Mouse (Mus musculus) neural tube, embryonic 12.5 days (tissue): ENCODE data around the gene Tub. TPM values are rescaled to one million over a fixed set of nuclear protein-coding genes. Genes with fewer than 3 reads are reported as not detected.

Experiments
- ATAC-seq: fragments of 200-750 bp; cut with Nextera tagmentation; 2 replicates; pipeline ENCODE4 v1.8.0; 2017; ENCODE audit warnings: low read depth, mild to moderate bottlenecking, moderate TSS enrichment, moderate library complexity; ENCODE audit not compliant: low FRiP score
- H3K27ac ChIP-seq: fragments of 300-500 bp; sonication (generic); 2 replicates; pipeline ENCODE4 v1.5.1; 2016
- H3K27me3 ChIP-seq: fragments of 300-500 bp; sonication (generic); replicated peaks from 2 replicates; pipeline ENCODE4 v1.6.1; 2016; ENCODE audit warnings: mild to moderate bottlenecking
- H3K36me3 ChIP-seq: fragments of 300-500 bp; sonication (generic); 2 replicates; pipeline ENCODE4 v1.6.1; 2016; ENCODE audit warnings: mild to moderate bottlenecking
- H3K4me1 ChIP-seq: fragments of 300-500 bp; sonication (generic); 2 replicates; pipeline ENCODE4 v1.6.1; 2016
- H3K4me2 ChIP-seq: fragments of 300-500 bp; sonication (generic); replicated peaks from 2 replicates; pipeline ENCODE4 v1.6.1; 2016; ENCODE audit warnings: mild to moderate bottlenecking
- H3K4me3 ChIP-seq: fragments of 300-500 bp; sonication (generic); 2 replicates; pipeline ENCODE4 v1.5.1; 2016
- H3K9ac ChIP-seq: fragments of 300-500 bp; sonication (generic); 2 replicates; pipeline ENCODE4 v1.6.1; 2016; ENCODE audit warnings: mild to moderate bottlenecking
- H3K9me3 ChIP-seq: fragments of 300-500 bp; sonication (generic); 2 replicates; pipeline ENCODE4 v1.6.1; 2016; ENCODE audit warnings: mild to moderate bottlenecking
- WGBS: fragments of 180-500 bp; shearing (Covaris S2); methylation state at CpG from one replicate; pipeline ENCODE4 v1.1.7; 2016; 5-methylcytosine and 5-hydroxymethylcytosine counted together
- polyA plus RNA-seq: library from polyadenylated mRNA; unstranded; fragments of >200 nt; fragmentation: Nextera tagmentation; extraction: Ambion mirVana; gene quantifications from 2 replicates; pipeline ENCODE4 v1.2.1, GENCODE M21; 2016

Tub gene
- polyA plus RNA-seq, 1 experiment from 2014 or later = 36.0 TPM

- no peaks in the 10 kb centered on the region for H3K9me3 ChIP-seq
- H3K4me3 ChIP-seq = no peak overlapping the region
- peaks cover 38% of the 10 kb centered on the region for H3K27me3 ChIP-seq
- no peak overlapping the region for H3K27ac ChIP-seq
- H3K9ac ChIP-seq = no peak overlapping the region
- H3K4me2 ChIP-seq = no peak overlapping the region
- no peak for ATAC-seq
- 0 out of 2 replicates have a peak, but pooled peaks cover 2% of the 10 kb centered on the region for H3K36me3 ChIP-seq
- H3K4me1 ChIP-seq = peaks cover 13% of the 10 kb centered on the region
Measured at GRCm38 (mm10) chr7:108948611-108949010, 1.5 kb upstream of the Tub start.

GRCm38 (mm10) chr7:108949301-108949700 is 837 bp upstream of the Tub start:
- no peak for ATAC-seq
- Histone ChIP-seq H3K9ac (no peak overlapping the region), H3K4me3 (no peak overlapping the region), H3K4me2 (no peak overlapping the region), H3K27ac (no peak overlapping the region), H3K9me3 (no peaks in the 10 kb centered on the region), H3K4me1 (peaks cover 13% of the 10 kb centered on the region), H3K36me3 (0 out of 2 replicates have a peak, but pooled peaks cover under 1% of the 10 kb centered on the region), H3K27me3 (peaks cover 38% of the 10 kb centered on the region)
- WGBS = 37% methylated on average over 2 of the region's 2 CpGs

- Histone ChIP-seq H3K27me3 (peaks cover 38% of the 10 kb centered on the region), H3K9me3 (no peaks in the 10 kb centered on the region), H3K4me3 (peak overlapping the region; percentile 56), H3K4me1 (peaks cover 13% of the 10 kb centered on the region), H3K9ac (peak overlapping the region; percentile 58), H3K27ac (no peak overlapping the region), H3K4me2 (peak overlapping the region; percentile 98), H3K36me3 (no peaks in the 10 kb centered on the region)
- ATAC-seq = peak; percentile 67
- under 1% methylated on average over 52 of the region's 52 CpGs for WGBS
Measured at GRCm38 (mm10) chr7:108950762-108951331, 709 bp downstream of the Tub start.

GRCm38 (mm10) chr7:108952801-108953200 is 2.7 kb downstream of the Tub start:
- ATAC-seq = no peak
- no peak overlapping the region for H3K4me3 ChIP-seq
- 81% methylated on average over 6 of the region's 6 CpGs for WGBS
- peaks cover 13% of the 10 kb centered on the region for H3K4me1 ChIP-seq
- no peak overlapping the region for H3K27ac ChIP-seq
- H3K36me3 ChIP-seq = no peaks in the 10 kb centered on the region
- no peaks in the 10 kb centered on the region for H3K9me3 ChIP-seq
- H3K9ac ChIP-seq = no peak overlapping the region
- peaks cover 38% of the 10 kb centered on the region for H3K27me3 ChIP-seq
- no peak overlapping the region for H3K4me2 ChIP-seq

GRCm38 (mm10) chr7:108954185-108954584 is 4.0 kb downstream of the Tub start:
- peaks cover 36% of the 10 kb centered on the region for H3K27me3 ChIP-seq
- no peak overlapping the region for H3K27ac ChIP-seq
- 56% methylated on average over 4 of the region's 4 CpGs for WGBS
- H3K36me3 ChIP-seq = no peaks in the 10 kb centered on the region
- H3K4me1 ChIP-seq = peaks cover 13% of the 10 kb centered on the region
- H3K4me3 ChIP-seq = no peak overlapping the region
- ATAC-seq = no peak
- H3K9me3 ChIP-seq = no peaks in the 10 kb centered on the region
- no peak overlapping the region for H3K9ac ChIP-seq
- H3K4me2 ChIP-seq = no peak overlapping the region

- Histone ChIP-seq H3K4me1 (no peaks in the 10 kb centered on the region), H3K27ac (no peak overlapping the region), H3K27me3 (peaks cover 4% of the 10 kb centered on the region; the same call in 1 of the 2 replicates), H3K4me3 (no peak overlapping the region), H3K4me2 (no peak overlapping the region), H3K9me3 (no peaks in the 10 kb centered on the region), H3K36me3 (no peaks in the 10 kb centered on the region), H3K9ac (no peak overlapping the region)
- 77% methylated on average over 2 of the region's 2 CpGs for WGBS
- no peak for ATAC-seq
Measured at GRCm38 (mm10) chr7:108957734-108958133, 7.6 kb downstream of the Tub start.

GRCm38 (mm10) chr7:108965968-108966367 is 15.8 kb downstream of the Tub start:
- H3K4me3 ChIP-seq = no peak overlapping the region
- no peaks in the 10 kb centered on the region for H3K9me3 ChIP-seq
- no peak overlapping the region for H3K9ac ChIP-seq
- H3K4me2 ChIP-seq = no peak overlapping the region
- no peaks in the 10 kb centered on the region for H3K36me3 ChIP-seq
- H3K27ac ChIP-seq = no peak overlapping the region
- 0 out of 2 replicates have a peak, but pooled peaks have one; percentile 14 for ATAC-seq
- WGBS = 51% methylated on average over 2 of the region's 2 CpGs
- H3K27me3 ChIP-seq = peaks cover 6% of the 10 kb centered on the region
- peaks cover 5% of the 10 kb centered on the region; the same call in 1 of the 2 replicates for H3K4me1 ChIP-seq

- peaks cover 6% of the 10 kb centered on the region for H3K4me1 ChIP-seq
- H3K27ac ChIP-seq = no peak overlapping the region
- H3K9ac ChIP-seq = no peak overlapping the region
- ATAC-seq = peak; percentile 61
- 34% methylated on average over 7 of the region's 7 CpGs for WGBS
- H3K36me3 ChIP-seq = no peaks in the 10 kb centered on the region
- no peak overlapping the region for H3K4me3 ChIP-seq
- no peaks in the 10 kb centered on the region for H3K9me3 ChIP-seq
- H3K4me2 ChIP-seq = no peak overlapping the region
- H3K27me3 ChIP-seq = peaks cover 11% of the 10 kb centered on the region
Measured at GRCm38 (mm10) chr7:108966742-108967362, 16.7 kb downstream of the Tub start.

GRCm38 (mm10) chr7:108968201-108968600 is 18.1 kb downstream of the Tub start:
- Histone ChIP-seq H3K27ac (no peak overlapping the region), H3K36me3 (no peaks in the 10 kb centered on the region), H3K27me3 (peaks cover 11% of the 10 kb centered on the region), H3K9ac (no peak overlapping the region), H3K4me2 (no peak overlapping the region), H3K4me1 (peaks cover 17% of the 10 kb centered on the region), H3K4me3 (no peak overlapping the region), H3K9me3 (no peaks in the 10 kb centered on the region)
- WGBS = 48% methylated on average over 6 of the region's 6 CpGs
- ATAC-seq = no peak

GRCm38 (mm10) chr7:108972273-108972672 is 22.1 kb downstream of the Tub start:
- no peak overlapping the region for H3K4me3 ChIP-seq
- WGBS = 29% methylated on average over 6 of the region's 6 CpGs
- no peak overlapping the region for H3K9ac ChIP-seq
- H3K36me3 ChIP-seq = no peaks in the 10 kb centered on the region
- no peaks in the 10 kb centered on the region for H3K9me3 ChIP-seq
- no peak overlapping the region for H3K27ac ChIP-seq
- H3K4me1 ChIP-seq = peaks cover 12% of the 10 kb centered on the region
- ATAC-seq = peak; percentile 87
- 0 out of 2 replicates have a peak overlapping the region, but pooled peaks have one; percentile 8 for H3K4me2 ChIP-seq
- peaks cover 11% of the 10 kb centered on the region for H3K27me3 ChIP-seq

GRCm38 (mm10) chr7:108985934-108986708 is 36.0 kb downstream of the Tub start:
- no peaks in the 10 kb centered on the region for H3K36me3 ChIP-seq
- 72% methylated on average over 3 of the region's 3 CpGs for WGBS
- no peak overlapping the region for H3K9ac ChIP-seq
- H3K4me1 ChIP-seq = no peaks in the 10 kb centered on the region
- H3K4me3 ChIP-seq = no peak overlapping the region
- H3K27ac ChIP-seq = no peak overlapping the region
- no peak for ATAC-seq
- no peak overlapping the region for H3K4me2 ChIP-seq
- no peaks in the 10 kb centered on the region for H3K9me3 ChIP-seq
- no peaks in the 10 kb centered on the region for H3K27me3 ChIP-seq

GRCm38 (mm10) chr7:108991207-108991606 is 41.1 kb downstream of the Tub start:
- WGBS = 87% methylated on average over 9 of the region's 9 CpGs

More at GRCm38 (mm10) chr7:108991207-108991606, 41.1 kb downstream of the Tub start:
- Histone ChIP-seq H3K9ac (no peak overlapping the region), H3K36me3 (no peaks in the 10 kb centered on the region), H3K4me2 (no peak overlapping the region), H3K9me3 (no peaks in the 10 kb centered on the region), H3K4me3 (no peak overlapping the region), H3K27me3 (no peaks in the 10 kb centered on the region), H3K27ac (no peak overlapping the region), H3K4me1 (no peaks in the 10 kb centered on the region)
- ATAC-seq = no peak
